In genomic region chr16:38910088-38910487, GRCm38 (mm10) we compare ENCODE assay signal across 22 mouse cellular contexts. TPM values are rescaled to one million over a fixed set of nuclear protein-coding genes. Genes with fewer than 3 reads are reported as not detected.
DNase-seq lines count a peak whose midpoint lies in the region; ATAC-seq and TF ChIP-seq lines count a peak whose summit lies in the region.
"Had no signal": no experiment of that assay in that cellular context is flagged by ENCODE, and none has a peak within 500 bp of the region (broad histone marks: within the 10 kb centered on the region; RNA-seq: fewer than 3 reads in every experiment).

No protein-coding gene starts in this region.

- no peak for TF ChIP-seq CTCF in intestine, postnatal 0 days (IDR thresholded peaks at IDR 0.05; ENCODE audit: low read depth)
- no peak for TF ChIP-seq CTCF in liver, adult 2 months (IDR thresholded peaks at IDR 0.05; ENCODE audit: low read depth, low read length)

- 68% methylated on average over 8 of the region's 8 CpGs for WGBS in intestine, embryonic 14.5 days
- WGBS in intestine, postnatal 0 days: 52% methylated on average over 8 of the region's 8 CpGs
- WGBS in liver, adult 2 months: 55% methylated on average over 8 of the region's 8 CpGs
- 66% methylated on average over 8 of the region's 8 CpGs for WGBS in intestine, embryonic 15.5 days

- H3K27ac ChIP-seq in intestine, embryonic 14.5 days (ENCODE audit: low read depth): no peak overlapping the region
- H3K27ac ChIP-seq in intestine, postnatal 0 days (ENCODE audit: low read depth, low read length): no peak overlapping the region
- peak overlapping the region; percentile 22 for H3K27ac ChIP-seq in liver, adult 2 months (replicated peaks; ENCODE audit: insufficient read depth, low read depth, low read length)
- H3K27ac ChIP-seq in intestine, embryonic 15.5 days: no peak overlapping the region
- H3K27ac ChIP-seq: embryonic facial prominence, embryonic 10.5 days; embryonic facial prominence, embryonic 12.5 days; forebrain, embryonic 13.5 days; forebrain, embryonic 15.5 days had no signal

- no peak for ATAC-seq in intestine, embryonic 14.5 days (replicated peaks; ENCODE audit: low FRiP score, low TSS enrichment, low read depth)
- ATAC-seq in intestine, postnatal 0 days: no peak
- peak; percentile 57 for ATAC-seq in intestine, embryonic 15.5 days
- ATAC-seq: activated CD4-positive, CD25-positive, alpha-beta regulatory T cell, adult 4 months; CD4-positive, CD25-positive, alpha-beta regulatory T cell, adult 4 months; forebrain, embryonic 13.5 days; forebrain, embryonic 15.5 days; Patski had no signal

- no peaks in the 10 kb centered on the region for H3K9me3 ChIP-seq in intestine, embryonic 14.5 days (ENCODE audit: control insufficient read depth, low read length)
- no peaks in the 10 kb centered on the region for H3K9me3 ChIP-seq in intestine, postnatal 0 days (ENCODE audit: control insufficient read depth)
- no peaks in the 10 kb centered on the region for H3K9me3 ChIP-seq in intestine, embryonic 15.5 days
- H3K9me3 ChIP-seq: embryonic facial prominence, embryonic 10.5 days; embryonic facial prominence, embryonic 12.5 days; forebrain, embryonic 13.5 days; forebrain, embryonic 15.5 days had no signal

- no peaks in the 10 kb centered on the region for H3K36me3 ChIP-seq in intestine, embryonic 14.5 days (ENCODE audit: control insufficient read depth, insufficient read depth, low read length)
- no peaks in the 10 kb centered on the region for H3K36me3 ChIP-seq in intestine, postnatal 0 days (ENCODE audit: control insufficient read depth, insufficient read depth)
- H3K36me3 ChIP-seq in liver, adult 2 months (ENCODE audit: control insufficient read depth, insufficient read depth, low read length): no peaks in the 10 kb centered on the region
- no peaks in the 10 kb centered on the region for H3K36me3 ChIP-seq in intestine, embryonic 15.5 days
- H3K36me3 ChIP-seq: embryonic facial prominence, embryonic 10.5 days; embryonic facial prominence, embryonic 12.5 days; forebrain, embryonic 15.5 days; G1E had no signal

- H3K4me1 ChIP-seq in intestine, embryonic 14.5 days (replicated peaks; ENCODE audit: control insufficient read depth, insufficient read depth, low read length): no peaks in the 10 kb centered on the region
- no peaks in the 10 kb centered on the region for H3K4me1 ChIP-seq in intestine, postnatal 0 days (replicated peaks; ENCODE audit: control insufficient read depth, insufficient read depth, low read length)
- H3K4me1 ChIP-seq in liver, adult 2 months (ENCODE audit: control insufficient read depth, insufficient read depth, low read length): peaks cover 11% of the 10 kb centered on the region
- 0 out of 2 replicates have a peak, but pooled peaks cover 2% of the 10 kb centered on the region for H3K4me1 ChIP-seq in intestine, embryonic 15.5 days (replicated peaks)

- no peak for TF ChIP-seq POLR2A in liver, adult 2 months (IDR thresholded peaks at IDR 0.05; ENCODE audit: extremely low read depth, insufficient read depth, low read length)

- peaks cover 6% of the 10 kb centered on the region; the same call in 1 of the 2 replicates for H3K27me3 ChIP-seq in intestine, embryonic 14.5 days (replicated peaks; ENCODE audit: control insufficient read depth, insufficient read depth, low read length)
- H3K27me3 ChIP-seq in intestine, postnatal 0 days (replicated peaks; ENCODE audit: control insufficient read depth, insufficient read depth, low read length): 0 out of 2 replicates have a peak, but pooled peaks cover 2% of the 10 kb centered on the region
- H3K27me3 ChIP-seq in liver, adult 2 months (ENCODE audit: control insufficient read depth, insufficient read depth, low read length): no peaks in the 10 kb centered on the region
- peaks cover 7% of the 10 kb centered on the region; the same call in 1 of the 2 replicates for H3K27me3 ChIP-seq in intestine, embryonic 15.5 days (replicated peaks)
- H3K27me3 ChIP-seq: forebrain, embryonic 13.5 days; forebrain, embryonic 15.5 days; Patski had no signal

- H3K9ac ChIP-seq in intestine, embryonic 14.5 days (ENCODE audit: low read length): no peak overlapping the region
- H3K9ac ChIP-seq in intestine, postnatal 0 days (ENCODE audit: low read depth, low read length): no peak overlapping the region
- H3K9ac ChIP-seq in liver, adult 2 months (ENCODE audit: low read depth, low read length): peak overlapping the region; percentile 24; the same call in 1 of the 2 replicates
- H3K9ac ChIP-seq in intestine, embryonic 15.5 days: no peak overlapping the region
- H3K9ac ChIP-seq: embryonic facial prominence, embryonic 12.5 days; forebrain, embryonic 13.5 days; forebrain, embryonic 15.5 days had no signal

- no peak overlapping the region for H3K4me2 ChIP-seq in intestine, embryonic 14.5 days (ENCODE audit: low read length)
- no peak overlapping the region for H3K4me2 ChIP-seq in intestine, postnatal 0 days (replicated peaks; ENCODE audit: low read depth)
- H3K4me2 ChIP-seq in intestine, embryonic 15.5 days (replicated peaks): no peak overlapping the region
- H3K4me2 ChIP-seq: embryonic facial prominence, embryonic 12.5 days; forebrain, embryonic 13.5 days; forebrain, embryonic 15.5 days had no signal

- H3K79me2 ChIP-seq in liver, adult 2 months (ENCODE audit: control insufficient read depth, insufficient read depth, low read length): peaks cover 20% of the 10 kb centered on the region; the same call in 1 of the 2 replicates

- H3K4me3 ChIP-seq in intestine, embryonic 14.5 days (ENCODE audit: low read depth, low read length): no peak overlapping the region
- H3K4me3 ChIP-seq in intestine, postnatal 0 days (ENCODE audit: low read depth, low read length): no peak overlapping the region
- no peak overlapping the region for H3K4me3 ChIP-seq in liver, adult 2 months (ENCODE audit: insufficient read depth, low read depth, low read length)
- H3K4me3 ChIP-seq in intestine, embryonic 15.5 days (replicated peaks): no peak overlapping the region
- H3K4me3 ChIP-seq: embryonic facial prominence, embryonic 10.5 days; embryonic facial prominence, embryonic 12.5 days; forebrain, embryonic 13.5 days; forebrain, embryonic 15.5 days had no signal

- peak; percentile 47 for DNase-seq in intestine, embryonic 14.5 days (ENCODE audit: low spot score)
- peak; percentile 1 for DNase-seq in kidney, adult 18-20 months
- no peak for DNase-seq in kidney, adult 8-10 months
- DNase-seq in liver, adult 2 months (ENCODE audit: extremely low read depth, low read depth, low spot score): no peak
- DNase-seq in liver: no peak
- no peak for DNase-seq in cerebellum, adult 9-10 months
- DNase-seq: B cell, adult 2 months; cerebellum, adult 11 months; cerebellum, adult 18-20 months; cerebellum, adult 8-10 months; cerebellum, postnatal 10 days; cerebellum, postnatal 25 days had no signal

RNA-seq across cellular contexts. Expression of gene Igsf11, which starts 17.6 kb away (rescaled TPM):
- polyA plus RNA-seq in intestine, embryonic 14.5 days (2014; fragmentation: Nextera tagmentation; extraction: Ambion mirVana): 1.1 and 1.6 TPM in 2 replicates
- polyA plus RNA-seq in intestine, postnatal 0 days (2015; fragmentation: Nextera tagmentation; extraction: Ambion mirVana): 1.2 and 1.6 TPM in 2 replicates
- total RNA-seq in liver, adult 2 months (2014; rRNA removed): 9.5 and 10.7 TPM in 2 replicates
- 14.8 and 15.0 TPM in 2 replicates for polyA plus RNA-seq in liver, adult 2 months (2012; rRNA removed)
- polyA plus RNA-seq in intestine, embryonic 15.5 days (2015; fragmentation: Nextera tagmentation; extraction: Ambion mirVana): 1.7 TPM in 2 replicates
- polyA plus RNA-seq: CD4-positive, CD25-positive, alpha-beta regulatory T cell, adult 4 months; G1E had no signal

Comparison
In these comparisons a context has a peak if more than half of its experiments do, and no peak if none do; other contexts are left out.
1. DNase-seq: peak in intestine, embryonic 14.5 days (single experiment) and kidney, adult 18-20 months (single experiment); none in kidney, adult 8-10 months (0 of 2), liver, adult 2 months (single experiment), liver (single experiment) and cerebellum, adult 9-10 months (single experiment).